Mouse (Mus musculus): ENCODE results near the gene 2410131K14Rik. TPM values are rescaled to one million over a fixed set of nuclear protein-coding genes. Genes with fewer than 3 reads are reported as not detected.

2410131K14Rik gene
- polyA plus RNA-seq (2017; shearing (Covaris generic)) = 4.3 TPM

GRCm38 (mm10) chr5:118244606-118245443 is at the start of gene 2410131K14Rik, which contains the start of gene Rnft2:
2410131K14Rik (plus strand) TSS chr5:118245227.
Rnft2 (minus strand) TSS chr5:118245116.

Other genes with a start within 250 kb of the 2410131K14Rik start
- 76.2 TPM for gene Tesc, start 217.5 kb upstream of the 2410131K14Rik start, polyA plus RNA-seq (2017; shearing (Covaris generic))
- 20.5 TPM for gene Fbxw8, start 89.8 kb upstream of the 2410131K14Rik start, polyA plus RNA-seq (2017; shearing (Covaris generic))
- not detected for gene Hrk, start 80.6 kb upstream of the 2410131K14Rik start, polyA plus RNA-seq (2017; shearing (Covaris generic))
- gene Rnft2, start 111 bp upstream of the 2410131K14Rik start, polyA plus RNA-seq (2017; shearing (Covaris generic)) = 0.65 TPM